Mouse (Mus musculus) midbrain, embryonic 15.5 days (tissue): Measurements from ENCODE around the gene Pfkm. TPM values are rescaled to one million over a fixed set of nuclear protein-coding genes. Genes with fewer than 3 reads are reported as not detected.
A peak's percentile ranks its signal among the peaks of the same experiment; 100 is the strongest.

Source experiments
- ATAC-seq: fragments of 200-750 bp; cut with Nextera tagmentation; replicated peaks from 2 replicates; pipeline ENCODE4 v1.8.0; 2017; ENCODE audit warnings: moderate TSS enrichment
- H3K27ac ChIP-seq: fragments of 300-500 bp; sonication (generic); 2 replicates; pipeline ENCODE4 v1.5.1; 2015; ENCODE audit warnings: mild to moderate bottlenecking, inconsistent platforms
- H3K27me3 ChIP-seq: fragments of 300-500 bp; sonication (generic); replicated peaks from 2 replicates; pipeline ENCODE4 v1.6.1; 2015; ENCODE audit warnings: inconsistent platforms
- H3K36me3 ChIP-seq: fragments of 300-500 bp; sonication (generic); replicated peaks from 2 replicates; pipeline ENCODE4 v1.6.1; 2015; ENCODE audit warnings: inconsistent platforms
- H3K4me1 ChIP-seq: fragments of 300-500 bp; sonication (generic); 2 replicates; pipeline ENCODE4 v1.6.1; 2015; ENCODE audit warnings: inconsistent platforms
- H3K4me2 ChIP-seq: fragments of 300-500 bp; sonication (generic); 2 replicates; pipeline ENCODE4 v1.6.1; 2015; ENCODE audit warnings: inconsistent platforms, mild to moderate bottlenecking, moderate library complexity
- H3K4me3 ChIP-seq: fragments of 300-500 bp; sonication (generic); 2 replicates; pipeline ENCODE4 v1.5.1; 2015; ENCODE audit warnings: mild to moderate bottlenecking, inconsistent platforms
- H3K9ac ChIP-seq: fragments of 300-500 bp; sonication (generic); 2 replicates; pipeline ENCODE4 v1.6.1; 2015; ENCODE audit warnings: mild to moderate bottlenecking, inconsistent platforms
- H3K9me3 ChIP-seq: fragments of 300-500 bp; sonication (generic); 2 replicates; pipeline ENCODE4 v1.6.1; 2016; ENCODE audit warnings: inconsistent platforms
- WGBS: fragments of 180-500 bp; shearing (Covaris S2); methylation state at CpG from one replicate; pipeline ENCODE4 v1.1.7; 2015; ENCODE audit warnings: mixed read lengths; 5-methylcytosine and 5-hydroxymethylcytosine counted together
- polyA plus RNA-seq: library from polyadenylated mRNA; unstranded; fragments of >200 nt; fragmentation: Nextera tagmentation; extraction: Ambion mirVana; gene quantifications from 2 replicates; pipeline ENCODE4 v1.2.1, GENCODE M21; 2015

Gene Pfkm
- polyA plus RNA-seq, 1 experiment from 2014 or later = 91.6 TPM

- H3K36me3 ChIP-seq = peaks cover 27% of the 10 kb centered on the region
- H3K9me3 ChIP-seq = no peaks in the 10 kb centered on the region
- ATAC-seq = no peak
- no peak overlapping the region for H3K27ac ChIP-seq
- H3K4me2 ChIP-seq = no peak overlapping the region
- no peaks in the 10 kb centered on the region for H3K27me3 ChIP-seq
- H3K4me3 ChIP-seq = no peak overlapping the region
- 93% methylated on average over 8 of the region's 8 CpGs for WGBS
- H3K4me1 ChIP-seq = no peaks in the 10 kb centered on the region
- H3K9ac ChIP-seq = no peak overlapping the region
Observed at GRCm38 (mm10) chr15:98074521-98074920, 17.9 kb upstream of the Pfkm start.

GRCm38 (mm10) chr15:98075034-98075433, 17.4 kb upstream of the Pfkm start:
- WGBS = 89% methylated on average over 16 of the region's 16 CpGs

GRCm38 (mm10) chr15:98076901-98077300, 15.5 kb upstream of the Pfkm start:
- Histone ChIP-seq H3K9me3 (no peaks in the 10 kb centered on the region), H3K9ac (no peak overlapping the region), H3K36me3 (peaks cover 24% of the 10 kb centered on the region), H3K4me2 (no peak overlapping the region), H3K4me3 (no peak overlapping the region), H3K27ac (no peak overlapping the region), H3K4me1 (no peaks in the 10 kb centered on the region), H3K27me3 (no peaks in the 10 kb centered on the region)
- 92% methylated on average over 6 of the region's 6 CpGs for WGBS
- no peak for ATAC-seq

More at GRCm38 (mm10) chr15:98075034-98075433, 17.4 kb upstream of the Pfkm start:
- Histone ChIP-seq H3K4me2 (no peak overlapping the region), H3K27me3 (no peaks in the 10 kb centered on the region), H3K4me1 (no peaks in the 10 kb centered on the region), H3K9me3 (no peaks in the 10 kb centered on the region), H3K9ac (no peak overlapping the region), H3K36me3 (peaks cover 24% of the 10 kb centered on the region), H3K4me3 (no peak overlapping the region), H3K27ac (no peak overlapping the region)
- ATAC-seq = no peak

- Histone ChIP-seq H3K27me3 (no peaks in the 10 kb centered on the region), H3K4me2 (no peak overlapping the region), H3K4me1 (peaks cover 22% of the 10 kb centered on the region), H3K36me3 (no peaks in the 10 kb centered on the region; the same call in 1 of the 2 replicates), H3K9ac (no peak overlapping the region), H3K27ac (no peak overlapping the region), H3K4me3 (no peak overlapping the region), H3K9me3 (no peaks in the 10 kb centered on the region)
- ATAC-seq = no peak
- WGBS = 94% methylated on average over 1 of the region's 1 CpGs
Observed at GRCm38 (mm10) chr15:98088889-98089288, 3.5 kb upstream of the Pfkm start.

- peaks cover 24% of the 10 kb centered on the region for H3K4me1 ChIP-seq
- WGBS = 77% methylated on average over 9 of the region's 9 CpGs
- no peak for ATAC-seq
Observed at GRCm38 (mm10) chr15:98089421-98090183, 2.8 kb upstream of the Pfkm start.

GRCm38 (mm10) chr15:98091841-98092240, 548 bp upstream of the Pfkm start:
- Histone ChIP-seq H3K4me2 (peak overlapping the region; percentile 74), H3K9ac (peak overlapping the region; percentile 92; the same call in 1 of the 2 replicates), H3K9me3 (no peaks in the 10 kb centered on the region), H3K27ac (no peak overlapping the region), H3K4me3 (peak overlapping the region; percentile 79), H3K27me3 (no peaks in the 10 kb centered on the region), H3K36me3 (no peaks in the 10 kb centered on the region), H3K4me1 (peaks cover 24% of the 10 kb centered on the region)
- ATAC-seq = no peak
- 39% methylated on average over 4 of the region's 4 CpGs for WGBS

More at GRCm38 (mm10) chr15:98089421-98090183, 2.8 kb upstream of the Pfkm start:
- H3K36me3 ChIP-seq = no peaks in the 10 kb centered on the region; the same call in 1 of the 2 replicates
- H3K27me3 ChIP-seq = no peaks in the 10 kb centered on the region
- no peak overlapping the region for H3K4me3 ChIP-seq
- H3K9me3 ChIP-seq = no peaks in the 10 kb centered on the region
- no peak overlapping the region for H3K9ac ChIP-seq
- H3K27ac ChIP-seq = no peak overlapping the region
- no peak overlapping the region for H3K4me2 ChIP-seq

GRCm38 (mm10) chr15:98093121-98094011, 977 bp downstream of the Pfkm start, which contains the start of gene Senp1:
Gene Senp1, minus strand, starts transcription at chr15:98093744.
- no peaks in the 10 kb centered on the region for H3K36me3 ChIP-seq
- peak; percentile 94 for ATAC-seq
- peak within 1 kb of the TSS; percentile 79 for H3K4me3 ChIP-seq
- H3K4me2 ChIP-seq = peak within 1 kb of the TSS; percentile 74
- H3K27ac ChIP-seq = peak within 1 kb of the TSS; percentile 95
- peak within 1 kb of the TSS; percentile 92 for H3K9ac ChIP-seq
- no peaks in the 10 kb centered on the region for H3K9me3 ChIP-seq
- no peaks in the 10 kb centered on the region for H3K27me3 ChIP-seq
- H3K4me1 ChIP-seq = peaks cover 24% of the 10 kb centered on the region
- under 1% methylated on average over 58 of the region's 58 CpGs for WGBS

GRCm38 (mm10) chr15:98094905-98095304, 2.5 kb downstream of the Pfkm start:
- no peaks in the 10 kb centered on the region for H3K36me3 ChIP-seq
- no peak overlapping the region for H3K4me3 ChIP-seq
- peaks cover 24% of the 10 kb centered on the region for H3K4me1 ChIP-seq
- 90% methylated on average over 12 of the region's 12 CpGs for WGBS
- H3K27me3 ChIP-seq = no peaks in the 10 kb centered on the region
- no peak overlapping the region for H3K4me2 ChIP-seq
- no peak for ATAC-seq
- H3K9me3 ChIP-seq = no peaks in the 10 kb centered on the region
- no peak overlapping the region for H3K9ac ChIP-seq
- no peak overlapping the region for H3K27ac ChIP-seq

GRCm38 (mm10) chr15:98096957-98097356, 4.6 kb downstream of the Pfkm start:
- Histone ChIP-seq H3K36me3 (no peaks in the 10 kb centered on the region), H3K27me3 (no peaks in the 10 kb centered on the region), H3K27ac (no peak overlapping the region), H3K9me3 (no peaks in the 10 kb centered on the region), H3K4me1 (peaks cover 13% of the 10 kb centered on the region), H3K4me3 (no peak overlapping the region), H3K4me2 (no peak overlapping the region), H3K9ac (no peak overlapping the region)
- no peak for ATAC-seq
- 51% methylated on average over 3 of the region's 3 CpGs for WGBS

- no peak for ATAC-seq
- no peaks in the 10 kb centered on the region for H3K27me3 ChIP-seq
- 87% methylated on average over 9 of the region's 9 CpGs for WGBS
- H3K9me3 ChIP-seq = no peaks in the 10 kb centered on the region
- H3K4me3 ChIP-seq = no peak overlapping the region
- H3K36me3 ChIP-seq = no peaks in the 10 kb centered on the region
- H3K4me2 ChIP-seq = no peak overlapping the region
- no peak overlapping the region for H3K9ac ChIP-seq
- H3K27ac ChIP-seq = no peak overlapping the region
- H3K4me1 ChIP-seq = peaks cover 6% of the 10 kb centered on the region
Observed at GRCm38 (mm10) chr15:98098519-98098918, 6.1 kb downstream of the Pfkm start.

GRCm38 (mm10) chr15:98102401-98102800, 10.0 kb downstream of the Pfkm start:
- Histone ChIP-seq H3K27me3 (no peaks in the 10 kb centered on the region), H3K9me3 (no peaks in the 10 kb centered on the region), H3K4me2 (no peak overlapping the region), H3K4me3 (no peak overlapping the region), H3K9ac (no peak overlapping the region), H3K36me3 (no peaks in the 10 kb centered on the region), H3K4me1 (peaks cover 1% of the 10 kb centered on the region; the same call in 1 of the 2 replicates), H3K27ac (no peak overlapping the region)
- WGBS = 91% methylated on average over 6 of the region's 6 CpGs
- ATAC-seq = no peak

- Histone ChIP-seq H3K4me2 (no peak overlapping the region), H3K27me3 (no peaks in the 10 kb centered on the region), H3K9ac (no peak overlapping the region), H3K9me3 (no peaks in the 10 kb centered on the region), H3K4me3 (no peak overlapping the region), H3K36me3 (no peaks in the 10 kb centered on the region), H3K4me1 (peaks cover 25% of the 10 kb centered on the region), H3K27ac (no peak overlapping the region)
- ATAC-seq = no peak
- WGBS = 86% methylated on average over 6 of the region's 6 CpGs
Observed at GRCm38 (mm10) chr15:98106506-98106905, 14.1 kb downstream of the Pfkm start.
